Mouse (Mus musculus) urinary bladder, adult 2 months (tissue): ENCODE data around the gene Ppl. TPM values are rescaled to one million over a fixed set of nuclear protein-coding genes. Genes with fewer than 3 reads are reported as not detected.

Experiments used
- DNase-seq: peaks from one replicate; pipeline ENCODE4 v3.0.0; 2022; ENCODE audit warnings: low spot score
- polyA plus RNA-seq: library from polyadenylated mRNA; depleted of rRNA; stranded (reverse); fragments of >200 nt; gene quantifications from 2 replicates; pipeline ENCODE4 v1.2.3, GENCODE M21; 2012; rRNA removed

Gene Ppl
- 22.7 and 33.1 TPM in 2 replicates for polyA plus RNA-seq

DNA sequence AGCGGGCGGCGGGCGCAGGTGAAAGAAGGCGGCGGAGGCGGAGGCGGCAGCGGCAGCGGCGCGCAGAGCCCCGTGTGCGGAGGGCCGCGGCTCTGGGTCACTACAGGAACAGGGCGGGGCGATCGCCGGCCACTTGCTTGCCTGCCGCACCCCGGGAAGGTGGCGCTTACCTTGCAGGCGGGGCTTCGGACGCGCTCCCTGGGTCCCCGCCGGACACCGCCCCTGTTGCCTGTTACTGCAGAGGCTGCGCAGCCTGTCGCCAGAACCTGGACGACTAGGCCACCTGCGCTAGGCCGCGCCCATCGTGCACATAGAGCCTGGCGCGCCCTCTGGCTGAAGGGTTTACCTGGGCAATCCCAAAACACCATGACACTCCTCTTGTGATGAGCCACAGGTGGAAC is at the start of gene Ppl:
TSS of gene Ppl (minus strand) at position 21 of the 401 bp plus-strand sequence.
- peak; percentile 75 for DNase-seq

DNA sequence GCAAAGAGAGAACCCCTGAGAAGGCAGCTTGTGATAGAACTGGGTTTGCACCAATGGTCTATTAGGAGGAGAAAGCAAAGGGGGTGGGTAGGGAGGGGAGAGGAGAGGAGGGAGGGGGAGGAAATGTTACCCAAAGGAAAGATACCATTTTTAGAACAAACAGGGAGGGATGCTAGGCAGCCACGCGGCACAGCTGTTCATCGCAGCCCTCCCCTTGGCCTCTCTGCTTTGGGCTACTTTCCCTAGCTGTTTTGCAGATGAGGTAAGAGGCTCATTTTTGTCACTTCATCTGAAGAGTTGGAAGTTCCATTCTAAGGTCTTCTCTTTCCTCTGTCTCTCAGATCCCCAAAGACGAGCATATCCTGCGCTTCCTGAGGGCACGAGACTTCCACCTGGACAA is 40.4 kb upstream of the Ppl start:
- DNase-seq = no peak

DNA sequence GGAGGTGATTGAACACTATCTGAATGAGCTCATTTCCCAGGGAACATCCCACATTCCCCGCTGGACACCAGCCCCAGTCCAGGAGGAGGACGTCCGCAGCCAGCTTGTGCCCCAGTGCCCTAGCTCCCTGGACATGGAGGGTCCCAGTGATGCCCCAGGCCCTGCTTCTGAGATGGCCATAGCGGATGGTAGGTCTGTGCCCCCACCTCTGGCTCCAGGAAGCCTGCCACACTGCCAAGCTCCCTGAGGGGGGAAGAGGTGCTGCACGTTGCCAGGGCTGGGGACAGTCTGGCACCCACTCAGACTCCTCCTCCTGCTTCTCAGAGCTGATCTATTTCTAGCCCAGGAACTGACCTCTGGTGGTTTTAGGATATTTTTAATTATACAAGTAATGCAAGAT is 36.6 kb upstream of the Ppl start:
- no peak for DNase-seq

DNA sequence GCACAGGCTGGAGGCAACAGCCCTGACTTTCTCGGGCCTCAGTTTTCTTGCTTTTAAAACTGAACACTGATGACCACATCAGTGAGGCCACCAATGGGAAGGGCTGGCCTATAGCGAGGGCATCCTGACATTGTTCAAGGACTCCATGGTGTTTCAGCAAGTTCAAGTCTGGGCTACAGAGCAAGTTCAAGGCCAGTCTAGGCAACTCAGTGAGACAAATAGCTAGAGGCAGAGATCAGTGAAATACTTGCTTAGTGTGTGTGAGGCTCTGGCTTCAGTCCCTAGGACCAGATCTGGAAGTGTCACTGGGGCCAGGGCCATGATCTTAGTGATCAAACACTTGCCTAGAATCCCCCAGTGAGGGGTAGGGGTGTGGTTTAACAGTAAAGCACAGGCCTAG is 35.8 kb upstream of the Ppl start:
- DNase-seq = no peak

DNA sequence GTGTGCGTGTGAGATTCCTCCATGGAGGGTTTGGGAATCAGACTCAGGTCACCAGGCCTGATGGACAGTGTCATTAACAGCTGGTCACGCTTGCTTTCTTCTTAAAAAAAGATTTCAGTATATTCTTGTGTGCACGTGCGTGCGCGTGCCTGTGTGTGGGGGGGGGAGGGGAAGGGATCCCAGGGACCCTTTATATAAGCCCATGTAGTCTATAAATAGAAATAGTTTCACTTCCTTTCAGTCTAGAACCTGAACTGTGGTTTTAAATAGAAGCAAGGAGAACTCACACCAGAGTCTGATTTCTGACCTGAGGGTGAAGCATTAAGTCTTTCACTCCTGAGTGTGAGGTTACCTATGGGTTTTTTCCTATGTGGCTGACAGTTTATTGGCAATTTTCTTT is 32.1 kb upstream of the Ppl start:
- DNase-seq = no peak

DNA sequence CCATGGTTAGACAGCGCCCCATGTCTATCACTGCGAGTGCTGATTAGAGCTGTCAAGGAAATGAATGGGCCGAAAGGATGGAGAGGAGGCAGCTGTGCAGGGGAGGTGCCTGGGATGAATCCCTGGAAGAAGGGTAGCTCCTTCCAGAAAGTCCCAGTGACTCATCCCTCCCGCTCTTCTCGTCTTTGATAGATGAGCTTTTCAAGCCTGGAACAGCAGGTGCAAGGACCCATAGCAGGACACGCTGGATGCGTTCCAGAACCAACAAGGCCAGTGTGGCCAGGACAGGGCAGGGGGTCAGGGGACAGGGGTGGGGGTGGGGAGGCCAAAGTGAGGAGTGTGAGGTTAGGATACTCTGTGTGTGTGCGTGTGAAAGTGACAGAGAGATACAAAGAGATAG is 27.0 kb upstream of the Ppl start:
- DNase-seq = no peak

DNA sequence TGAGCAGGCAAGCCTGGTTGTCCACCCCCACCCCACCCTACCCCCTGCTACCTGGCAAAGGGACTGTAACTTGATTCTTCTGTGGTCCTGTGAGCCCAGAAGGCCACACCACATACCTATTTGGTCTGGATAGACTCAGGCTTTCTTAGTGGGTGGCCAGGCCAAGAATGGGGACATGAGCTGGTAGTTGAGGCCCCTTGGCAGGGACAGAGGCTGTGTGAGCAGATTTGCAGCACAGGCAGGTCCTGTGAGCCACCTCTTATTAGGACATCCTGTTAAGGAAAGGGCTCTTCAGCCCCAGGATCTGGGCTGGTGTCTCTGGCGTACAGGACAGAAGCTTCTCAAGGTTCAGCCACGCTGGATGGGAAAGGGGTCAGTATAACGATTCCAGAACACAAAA is 24.9 kb upstream of the Ppl start:
- DNase-seq = no peak

DNA sequence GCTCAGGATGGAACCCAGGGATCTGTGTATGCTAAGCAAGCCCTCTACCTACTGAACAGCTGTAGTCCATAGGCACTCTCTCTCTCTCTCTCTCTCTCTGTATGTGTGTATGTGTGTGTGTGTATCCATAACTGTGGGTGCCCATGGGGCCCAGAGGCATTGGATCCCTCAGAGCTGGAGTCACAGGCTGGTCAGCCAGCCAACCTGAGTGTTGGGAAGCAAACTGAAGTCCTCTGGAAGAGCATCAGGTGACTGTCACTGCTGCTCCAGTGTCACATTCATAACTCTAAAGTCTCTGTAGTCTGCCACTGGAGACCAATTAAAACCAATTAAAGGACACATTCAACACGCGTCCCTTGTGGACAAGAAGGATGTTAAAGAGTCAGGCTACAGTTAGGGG is 24.3 kb upstream of the Ppl start:
- no peak for DNase-seq

DNA sequence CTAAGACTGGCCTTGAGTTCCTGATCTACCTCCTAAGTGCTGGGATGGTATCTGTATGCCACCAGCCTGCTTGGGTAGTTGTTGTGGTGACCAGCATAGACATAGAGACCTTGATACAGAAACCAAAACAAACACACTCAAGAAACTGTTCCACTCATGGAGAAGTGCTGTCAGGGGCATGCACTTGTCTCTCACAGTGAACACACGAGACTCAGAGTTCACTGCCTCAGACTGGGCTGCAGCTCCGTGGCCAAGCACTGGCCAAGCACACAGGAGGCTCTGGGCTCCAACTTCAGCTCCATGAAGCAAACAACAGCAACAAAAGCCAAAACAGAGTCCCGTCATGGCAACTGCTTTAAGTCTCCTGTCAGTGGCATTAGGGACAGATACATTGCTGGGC is 22.8 kb upstream of the Ppl start:
- DNase-seq = no peak

DNA sequence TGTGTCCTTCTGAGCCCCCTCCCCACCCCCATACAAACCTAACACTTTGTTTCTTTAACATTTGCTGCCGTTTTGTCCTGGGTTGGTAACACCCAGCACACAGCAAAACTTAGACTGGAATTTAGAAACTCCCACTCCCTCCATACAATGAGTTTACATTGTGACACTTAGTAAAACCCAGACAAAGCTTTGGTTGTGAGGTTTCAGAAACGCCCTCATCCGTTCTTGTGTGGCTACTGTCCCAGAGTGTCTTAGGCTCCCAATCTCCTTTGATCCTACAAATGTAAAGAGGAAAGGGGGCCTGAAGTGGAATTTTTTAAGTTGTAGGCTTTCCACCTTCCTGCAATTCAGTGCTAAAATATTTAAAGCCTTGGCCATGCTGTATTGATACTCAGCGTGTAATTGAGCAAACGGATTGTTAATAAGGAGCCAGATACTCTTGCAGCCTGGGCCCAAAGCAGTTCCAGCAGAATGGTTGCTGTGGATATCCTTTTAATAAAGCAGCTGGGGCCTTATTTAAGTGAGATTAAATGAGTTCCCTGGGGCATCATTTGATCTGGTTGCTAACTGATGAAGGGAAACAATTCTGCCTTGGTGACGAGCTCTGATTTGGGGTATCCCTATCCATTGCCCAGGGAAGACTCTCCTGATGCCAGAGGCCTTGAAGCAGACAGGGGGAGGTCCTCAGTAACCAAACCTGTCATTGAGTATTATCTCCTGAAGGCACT is 21.2 kb upstream of the Ppl start:
- no peak for DNase-seq

DNA sequence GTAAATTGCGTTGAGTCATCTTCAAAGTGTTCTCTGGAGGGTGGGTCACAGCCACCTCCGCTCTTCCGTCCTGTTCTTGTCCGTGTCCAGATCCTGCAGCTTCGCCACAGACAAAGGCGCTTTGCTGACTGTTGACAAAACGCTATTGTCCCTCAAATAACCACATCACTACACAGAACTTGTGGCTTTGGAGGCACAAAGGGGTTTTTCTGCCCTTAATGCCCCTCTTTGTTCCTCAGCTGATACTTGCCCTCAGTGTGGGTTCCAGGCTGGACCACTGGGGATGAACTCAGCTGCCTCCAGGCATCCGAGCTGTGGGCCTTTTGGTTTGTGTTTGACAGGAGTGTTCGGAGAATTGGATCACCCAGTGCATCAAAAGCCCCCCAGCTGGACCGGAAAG is 18.3 kb upstream of the Ppl start:
- DNase-seq = no peak

DNA sequence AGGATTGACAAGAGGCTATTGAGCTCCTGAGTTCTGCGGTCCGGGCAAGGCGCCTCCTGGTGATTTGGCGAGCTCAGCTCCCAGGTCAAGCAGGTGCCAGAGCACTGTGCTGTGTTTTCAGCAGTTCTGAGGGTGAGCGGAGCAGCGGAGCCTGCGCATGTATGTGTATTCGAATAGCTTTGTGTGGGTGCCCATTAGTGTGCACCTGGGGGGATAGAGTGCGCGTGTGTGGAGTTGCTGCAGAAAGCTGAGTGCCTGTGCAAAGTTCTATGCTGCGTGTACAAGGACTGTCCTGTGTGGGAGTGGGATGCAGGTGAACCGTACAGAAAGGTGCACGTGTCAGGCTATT is 14.8 kb upstream of the Ppl start, which contains the start of gene Sec14l5:
TSS of gene Sec14l5 (plus strand) at position 73 of the 349 bp plus-strand sequence.
- no peak for DNase-seq

DNA sequence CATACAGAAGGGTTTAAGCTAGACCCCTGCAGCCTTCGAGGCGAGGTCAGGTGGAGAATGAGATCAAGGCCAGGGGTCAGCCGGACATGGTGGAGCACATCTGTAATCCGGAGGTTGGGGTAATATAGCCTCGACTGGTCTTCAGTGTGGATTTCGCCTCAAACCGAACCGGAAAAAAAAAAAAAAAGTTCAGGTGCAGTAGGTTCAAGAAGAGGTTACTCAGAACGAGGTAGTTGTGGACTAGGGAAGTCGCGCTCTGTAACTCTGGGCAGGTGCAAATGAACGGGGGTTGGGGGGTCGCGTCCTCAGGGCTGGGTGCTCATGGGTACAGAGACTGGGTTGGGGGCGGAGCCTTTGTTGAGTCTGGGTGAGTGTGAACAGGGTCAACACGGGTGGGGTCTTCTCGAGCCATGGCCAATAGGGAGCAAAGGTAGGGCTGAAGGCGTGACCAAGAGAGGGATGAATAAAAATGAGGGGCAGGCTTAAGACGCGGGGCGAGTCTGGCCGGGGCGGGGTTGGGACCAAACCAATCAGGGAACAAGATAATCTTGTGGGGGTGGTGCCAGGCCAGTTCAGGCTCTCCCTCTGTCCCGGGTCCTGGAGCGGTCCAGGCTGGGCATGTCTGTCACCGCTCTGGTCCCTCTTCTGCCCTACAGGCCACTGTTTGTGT is 14.3 kb upstream of the Ppl start:
- peak; percentile 52 for DNase-seq

DNA sequence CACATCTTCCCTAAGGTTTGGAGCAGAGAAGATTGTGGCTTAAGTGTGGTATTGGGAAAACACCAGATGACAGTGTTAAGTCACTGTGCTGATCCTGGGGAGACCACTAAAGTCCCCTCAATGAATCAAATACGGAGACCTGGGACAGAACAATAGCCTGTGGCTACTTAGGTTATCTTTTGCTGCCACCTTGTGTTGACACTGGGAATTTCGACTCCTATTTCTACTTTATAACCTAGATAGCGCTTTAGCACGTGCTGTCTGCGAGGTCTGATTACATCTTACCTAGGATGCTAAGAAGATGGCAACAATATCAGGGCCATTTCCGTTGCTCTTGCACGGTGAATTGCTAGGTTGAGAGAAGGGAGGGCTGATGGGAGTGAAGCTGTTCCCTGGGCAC is 13.3 kb upstream of the Ppl start:
- DNase-seq = no peak

DNA sequence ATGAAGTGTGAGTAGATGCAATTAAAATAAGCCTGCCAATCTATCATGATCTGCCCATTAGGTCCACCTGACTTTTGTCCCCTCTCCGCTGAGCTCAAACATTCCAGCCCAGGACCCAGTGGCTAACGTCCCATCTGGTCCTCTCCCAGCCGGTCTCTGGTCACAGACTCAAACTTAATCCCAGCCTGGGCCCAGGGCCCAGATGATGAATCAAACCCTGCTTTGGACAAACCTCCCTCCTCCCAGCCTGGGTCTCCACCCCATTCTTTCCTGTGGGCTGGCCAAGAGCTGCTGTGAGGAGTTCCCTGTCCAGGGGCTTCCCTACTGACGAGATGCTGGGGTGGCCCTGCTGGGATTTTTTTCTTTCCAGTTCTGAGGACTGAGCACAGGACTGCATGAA is 7.5 kb upstream of the Ppl start:
- DNase-seq = no peak

DNA sequence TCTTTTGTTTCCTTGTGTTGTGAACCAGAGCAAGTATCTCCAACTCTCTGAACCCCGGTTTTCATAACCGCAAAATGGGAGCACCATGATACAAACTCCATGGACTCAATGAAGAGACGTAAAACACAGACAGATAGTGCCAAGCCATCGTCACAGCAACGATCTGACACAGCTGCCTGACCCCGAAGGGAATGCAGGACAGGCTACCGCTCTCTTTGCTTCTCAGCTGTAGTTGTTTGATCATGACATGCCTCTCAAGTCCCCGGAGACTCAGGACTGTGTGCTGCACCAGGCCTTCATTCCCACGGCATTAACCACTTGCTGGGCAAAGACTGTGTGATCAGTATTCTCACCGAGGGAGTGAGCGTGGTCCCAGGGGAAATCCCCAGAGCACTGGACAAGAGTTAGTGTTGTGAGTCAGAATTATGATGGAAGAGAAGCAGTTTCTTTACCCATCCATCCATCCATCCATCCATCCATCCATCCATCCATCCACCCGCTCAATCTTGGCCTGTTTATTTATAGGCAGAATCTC is 4.9 kb upstream of the Ppl start:
- DNase-seq = no peak

DNA sequence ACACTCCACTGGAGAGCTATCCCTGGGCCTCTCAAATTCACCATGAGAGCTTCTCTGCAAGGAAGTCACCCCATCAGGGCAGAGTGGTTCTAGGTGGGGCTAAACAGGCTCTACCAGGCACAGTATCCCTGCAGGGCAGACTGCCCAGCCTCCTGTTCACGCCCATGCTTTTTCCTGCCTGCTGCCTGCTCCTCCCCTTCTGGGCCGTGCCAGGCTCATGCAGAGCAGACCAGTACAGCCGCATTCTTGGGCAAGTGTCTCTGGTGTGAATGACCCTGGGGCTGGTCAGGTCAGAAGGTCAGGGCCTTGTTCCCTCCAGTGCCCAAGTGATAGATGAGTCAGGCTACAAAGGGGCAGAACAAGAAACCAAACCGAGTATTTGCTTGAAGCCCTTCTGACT is 4.3 kb upstream of the Ppl start:
- peak; percentile 67 for DNase-seq

DNA sequence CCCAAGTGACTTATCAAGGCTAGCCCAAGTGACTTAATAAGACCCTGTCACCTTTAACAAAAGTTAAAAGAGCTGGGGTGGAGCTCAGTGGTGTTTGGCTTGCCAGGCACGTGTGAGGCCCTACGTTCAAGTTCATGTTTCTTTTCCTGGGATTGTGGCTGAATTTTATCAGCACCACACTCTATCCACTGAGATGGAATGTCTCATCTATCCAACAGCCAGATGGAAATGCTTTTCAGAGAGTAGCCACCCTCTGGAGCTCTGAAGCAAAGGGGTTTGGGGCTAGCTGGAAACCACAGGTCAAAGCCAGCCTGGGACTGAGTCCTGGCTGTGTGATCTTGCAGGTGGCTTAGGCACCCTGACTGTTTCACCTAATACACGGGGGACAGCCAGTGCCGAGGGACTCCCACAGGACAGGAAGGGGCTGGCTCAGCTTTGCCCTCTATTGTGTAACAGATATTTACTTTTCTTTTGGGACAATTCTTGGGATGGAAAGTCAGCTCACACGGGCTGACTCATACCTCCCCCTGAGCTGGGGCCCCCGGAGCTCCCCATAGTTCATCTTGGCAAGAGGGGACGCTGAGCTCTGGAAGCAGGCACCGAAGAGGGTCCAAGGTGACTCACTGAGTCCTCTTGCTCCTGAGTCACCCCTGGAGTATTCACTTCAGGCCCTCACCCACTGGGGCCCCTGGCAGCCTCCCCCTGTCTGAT is 3.5 kb upstream of the Ppl start:
- peak; percentile 46 for DNase-seq

DNA sequence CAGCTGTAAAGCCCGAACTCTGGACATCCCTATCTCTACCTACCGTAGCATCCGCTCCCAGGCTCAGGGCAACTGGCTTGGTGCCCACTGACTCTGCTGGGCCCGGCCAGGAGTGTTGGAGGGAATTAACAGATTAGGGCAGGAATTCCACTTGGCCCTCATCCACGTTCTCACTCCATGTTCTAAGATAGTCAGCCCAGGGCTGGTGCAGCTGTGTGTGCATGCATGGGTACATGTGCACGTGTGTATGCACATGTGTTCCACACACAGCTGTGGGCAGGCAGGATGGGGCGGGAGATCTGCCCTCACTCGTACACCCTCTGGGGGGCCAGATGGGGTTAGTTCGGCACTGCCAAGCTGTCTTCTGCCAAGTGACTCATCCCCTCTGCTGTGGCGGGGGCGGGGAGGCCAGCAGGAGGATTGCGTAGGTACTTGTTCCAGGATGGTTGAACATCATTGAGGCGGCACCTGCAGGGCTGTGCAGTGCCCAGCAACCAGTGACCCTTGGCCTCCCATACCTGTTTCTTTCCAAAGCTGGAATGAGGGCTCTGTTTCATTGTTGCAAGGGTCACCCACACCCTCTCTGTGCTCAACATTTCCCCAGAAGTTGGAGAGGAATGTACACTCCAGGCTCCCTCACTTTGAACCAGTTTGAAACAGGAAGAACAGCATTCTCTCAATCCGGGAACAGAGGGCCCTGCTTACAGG is 2.6 kb upstream of the Ppl start:
- peak; percentile 63 for DNase-seq

DNA sequence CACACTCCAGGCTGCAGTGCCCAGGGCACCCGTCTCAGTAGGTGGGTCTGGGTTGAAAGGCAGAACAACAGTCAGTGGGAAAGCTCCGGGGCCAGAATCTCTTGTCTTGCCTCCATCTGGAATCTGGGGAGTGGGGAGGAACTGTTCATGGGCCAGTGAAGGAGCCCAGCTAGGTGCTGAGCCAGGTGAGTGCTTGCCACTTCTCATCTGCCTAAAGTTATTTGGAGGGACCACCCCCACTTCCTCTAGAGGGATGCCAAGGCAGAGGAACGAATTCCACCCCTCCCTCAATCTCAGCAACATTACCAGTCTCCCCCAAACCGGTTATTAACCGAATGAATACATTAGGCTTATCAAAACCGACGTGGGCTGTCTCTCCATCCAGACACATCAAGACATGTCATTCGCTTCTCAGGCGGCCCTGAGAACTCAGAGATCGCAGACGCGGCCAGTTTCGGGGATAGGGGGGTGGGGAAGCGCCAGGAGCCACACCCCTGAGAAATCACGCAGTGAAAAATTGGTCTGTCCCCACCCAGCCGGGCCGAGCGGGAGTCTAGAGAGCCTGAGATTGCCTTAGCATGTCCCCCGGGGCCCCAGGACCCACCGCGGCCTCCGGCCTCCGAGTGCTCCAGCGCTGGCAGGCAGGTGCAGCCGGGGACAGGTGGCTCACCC is 834 bp downstream of the Ppl start:
- peak; percentile 37 for DNase-seq

DNA sequence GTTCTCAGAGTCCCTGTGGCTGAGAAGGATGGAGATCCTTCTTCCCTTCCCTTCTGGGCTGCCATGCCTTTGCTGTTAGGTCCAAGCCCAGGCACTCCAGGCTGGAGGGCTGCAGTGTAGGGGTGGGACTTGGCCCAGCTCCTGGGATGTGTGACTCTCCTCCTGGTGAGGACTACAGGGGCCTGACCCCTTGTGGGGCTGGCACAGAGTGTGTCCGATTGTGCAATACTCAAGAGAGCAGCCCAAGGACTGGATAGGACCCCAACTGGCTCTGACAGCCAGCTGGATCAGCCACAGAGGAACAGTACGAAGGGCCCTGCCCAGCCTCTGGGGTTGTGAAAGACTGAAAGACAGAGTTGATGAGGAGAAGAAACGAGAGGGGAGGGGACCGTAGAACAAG is 1.5 kb downstream of the Ppl start:
- DNase-seq = peak; percentile 43

DNA sequence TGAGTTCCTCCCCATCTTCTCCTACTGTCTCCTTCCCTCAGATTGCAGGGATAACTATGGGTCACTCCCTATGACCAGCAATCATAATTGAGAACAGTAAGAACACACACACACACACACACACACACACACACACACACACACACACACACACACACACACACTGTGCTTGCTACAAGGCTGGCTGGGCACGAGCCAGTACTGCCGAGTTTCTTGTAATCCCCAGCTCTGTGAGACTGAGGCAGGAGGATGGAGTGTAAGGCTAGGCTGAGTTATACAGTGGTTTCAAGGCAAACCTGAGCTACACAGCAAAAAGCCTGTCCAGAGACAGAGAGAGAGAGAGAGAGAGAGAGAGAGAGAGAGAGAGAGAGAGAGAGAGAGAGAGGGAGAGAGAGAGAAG is 2.0 kb downstream of the Ppl start:
- no peak for DNase-seq
